Mouse (Mus musculus) MEL (cell line): ENCODE measurements around the gene Wdr31.

Experiments used
- BHLHE40 ChIP-seq: IDR thresholded peaks from 2 replicates; pipeline ENCODE4 v1.6.1; 2012; ENCODE audit warnings: low read depth, mild to moderate bottlenecking, inconsistent platforms, low read length, improper control_type of control experiment, borderline replicate concordance
- CTCF ChIP-seq, 3 experiments: IDR thresholded peaks in 2 of 3; conservative IDR thresholded peaks in 1 of 3; 2 replicates each; pipeline ENCODE4 v1.5.1; 2011 to 2012; ENCODE audit warnings: low read length in 3 of 3, low read depth in 2 of 3, mild to moderate bottlenecking in 2 of 3, improper control_type of control experiment in 1 of 3, inconsistent platforms in 1 of 3, mixed read lengths in 1 of 3, moderate library complexity in 1 of 3; ENCODE audit not compliant: control insufficient read depth in 1 of 3, insufficient read depth in 1 of 3, poor library complexity in 1 of 3, severe bottlenecking in 1 of 3
- E2F4 ChIP-seq: IDR thresholded peaks from 2 replicates; pipeline ENCODE4 v1.6.1; 2011; ENCODE audit warnings: low read depth, low read length, improper control_type of control experiment, borderline replicate concordance
- GABPA ChIP-seq: IDR thresholded peaks from 2 replicates; pipeline ENCODE4 v1.6.1; 2012; ENCODE audit warnings: low read depth, mild to moderate bottlenecking, inconsistent platforms, low read length, improper control_type of control experiment, moderate library complexity
- MYC ChIP-seq: IDR thresholded peaks from 2 replicates; pipeline ENCODE4 v1.6.1; 2011; ENCODE audit warnings: low read depth, mild to moderate bottlenecking, low read length, improper control_type of control experiment, moderate library complexity
- POLR2AphosphoS2 ChIP-seq: IDR thresholded peaks from 2 replicates; pipeline ENCODE4 v1.6.1; 2011; ENCODE audit warnings: low read length, improper control_type of control experiment
- ZNF384 ChIP-seq: IDR thresholded peaks from 2 replicates; pipeline ENCODE4 v1.6.1; 2012; ENCODE audit warnings: low read depth, mild to moderate bottlenecking, inconsistent platforms, low read length, improper control_type of control experiment

DNA sequence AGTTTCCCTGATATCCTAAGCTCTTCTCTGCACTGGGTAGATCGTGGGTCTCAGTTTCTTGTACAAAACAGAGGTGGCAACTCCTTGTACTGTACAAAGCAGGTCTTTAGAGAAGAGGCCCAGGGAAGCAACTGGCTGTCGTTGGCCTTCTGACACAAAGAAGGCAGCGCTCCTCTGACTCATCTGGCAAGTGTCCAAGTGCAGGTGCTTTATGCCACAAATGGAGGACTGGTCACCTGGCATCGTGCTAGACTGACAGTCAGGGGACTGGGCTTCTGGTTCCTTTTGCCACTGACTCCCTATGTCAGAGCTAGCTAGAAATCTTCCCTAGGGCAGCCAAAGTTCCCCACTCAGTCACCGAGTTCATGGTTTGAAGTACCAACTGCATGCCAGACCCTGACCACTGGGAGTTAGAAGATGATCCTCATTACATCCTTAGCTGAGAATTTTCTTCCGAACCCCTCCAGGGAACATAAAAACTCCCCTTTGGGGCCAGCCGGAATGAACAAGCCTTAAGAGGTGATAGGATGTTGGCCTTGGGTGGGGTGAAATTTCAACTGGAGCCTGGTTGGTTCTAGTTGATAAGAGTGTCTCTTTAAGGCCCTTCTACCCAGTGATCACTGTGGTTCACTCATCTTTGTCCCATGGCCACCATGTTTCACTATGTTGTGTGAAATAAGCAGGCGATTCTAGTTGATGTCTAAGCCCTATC, 14.9 kb upstream of the Wdr31 start:
- TF ChIP-seq MYC: no peak
- TF ChIP-seq E2F4: no peak
- no peak for TF ChIP-seq ZNF384
- TF ChIP-seq POLR2AphosphoS2: no peak
- TF ChIP-seq GABPA: no peak
- no peak for TF ChIP-seq BHLHE40
- TF ChIP-seq CTCF (IDR thresholded peaks at IDR 0.05 in 2 of 3, conservative IDR thresholded peaks at IDR 0.05 in 1 of 3; ENCODE audit: control insufficient read depth in 1 of 3, insufficient read depth in 1 of 3, low read depth in 2 of 3, low read length in 3 of 3, poor library complexity in 1 of 3, severe bottlenecking in 1 of 3): no peak
